Mouse (Mus musculus): Measurements from ENCODE around the gene Ptpn7. TPM values are rescaled to one million over a fixed set of nuclear protein-coding genes. Genes with fewer than 3 reads are reported as not detected.

Gene Ptpn7
- polyA plus RNA-seq, 1 experiment from 2014 or later: 3.0 TPM

- TF ChIP-seq CTCF (IDR thresholded peaks at IDR 0.05) (no peak), EP300 (IDR thresholded peaks at IDR 0.05) (no peak)
- H3K4me3 ChIP-seq (ENCODE audit: low read depth, low read length): no peak overlapping the region
- H3K27ac ChIP-seq (ENCODE audit: low read length): no peak overlapping the region
- 92% methylated on average over 8 of the region's 8 CpGs for WGBS
- no peaks in the 10 kb centered on the region; the same call in 1 of the 2 replicates for H3K27me3 ChIP-seq (replicated peaks; ENCODE audit: insufficient read depth, low read length)
- ATAC-seq (no peak), DNase-seq (ENCODE audit: low spot score) (no peak)
- no peaks in the 10 kb centered on the region for H3K36me3 ChIP-seq (ENCODE audit: insufficient read depth, low read length)
- no peak overlapping the region for H3K4me2 ChIP-seq (replicated peaks; ENCODE audit: low read depth, low read length)
- no peaks in the 10 kb centered on the region for H3K4me1 ChIP-seq (ENCODE audit: insufficient read depth, low read depth, low read length)
- H3K9me3 ChIP-seq (ENCODE audit: low read length): no peaks in the 10 kb centered on the region
- no peak overlapping the region for H3K9ac ChIP-seq (replicated peaks; ENCODE audit: low read depth)
Measured at GRCm38 (mm10) chr1:135124573-135125363, 7.7 kb upstream of the Ptpn7 start.

- 42% methylated on average over 8 of the region's 8 CpGs for WGBS
- Histone ChIP-seq H3K4me2 (replicated peaks; ENCODE audit: low read depth, low read length) (no peak overlapping the region), H3K27me3 (replicated peaks; ENCODE audit: insufficient read depth, low read length) (no peaks in the 10 kb centered on the region; the same call in 1 of the 2 replicates), H3K4me1 (ENCODE audit: insufficient read depth, low read depth, low read length) (no peaks in the 10 kb centered on the region), H3K9me3 (ENCODE audit: low read length) (no peaks in the 10 kb centered on the region), H3K4me3 (ENCODE audit: low read depth, low read length) (no peak overlapping the region), H3K27ac (ENCODE audit: low read length) (no peak overlapping the region), H3K9ac (replicated peaks; ENCODE audit: low read depth) (no peak overlapping the region), H3K36me3 (ENCODE audit: insufficient read depth, low read length) (no peaks in the 10 kb centered on the region)
- peak; percentile 46 for DNase-seq (ENCODE audit: low spot score)
- TF ChIP-seq CTCF (IDR thresholded peaks at IDR 0.05) (no peak), EP300 (IDR thresholded peaks at IDR 0.05) (no peak)
- peak; percentile 60 for ATAC-seq
Measured at GRCm38 (mm10) chr1:135125990-135126389, 6.5 kb upstream of the Ptpn7 start.

- Histone ChIP-seq H3K27me3 (replicated peaks; ENCODE audit: insufficient read depth, low read length) (no peaks in the 10 kb centered on the region; the same call in 1 of the 2 replicates), H3K4me1 (ENCODE audit: insufficient read depth, low read depth, low read length) (no peaks in the 10 kb centered on the region)
- no peak for ATAC-seq
Measured at GRCm38 (mm10) chr1:135126443-135127027, 6.0 kb upstream of the Ptpn7 start.

GRCm38 (mm10) chr1:135128011-135128441 lies 4.5 kb upstream of the Ptpn7 start:
- TF ChIP-seq CTCF (IDR thresholded peaks at IDR 0.05): no peak
- TF ChIP-seq EP300 (IDR thresholded peaks at IDR 0.05): no peak
- Histone ChIP-seq H3K9me3 (ENCODE audit: low read length) (no peaks in the 10 kb centered on the region), H3K4me3 (ENCODE audit: low read depth, low read length) (no peak overlapping the region), H3K9ac (replicated peaks; ENCODE audit: low read depth) (no peak overlapping the region), H3K4me2 (replicated peaks; ENCODE audit: low read depth, low read length) (no peak overlapping the region), H3K4me1 (ENCODE audit: insufficient read depth, low read depth, low read length) (no peaks in the 10 kb centered on the region), H3K27me3 (replicated peaks; ENCODE audit: insufficient read depth, low read length) (no peaks in the 10 kb centered on the region; the same call in 1 of the 2 replicates), H3K36me3 (ENCODE audit: insufficient read depth, low read length) (no peaks in the 10 kb centered on the region), H3K27ac (ENCODE audit: low read length) (no peak overlapping the region)
- WGBS: 50% methylated on average over 4 of the region's 6 CpGs
- ATAC-seq (no peak), DNase-seq (ENCODE audit: low spot score) (no peak)

More at GRCm38 (mm10) chr1:135126443-135127027, 6.0 kb upstream of the Ptpn7 start:
- no peaks in the 10 kb centered on the region for H3K9me3 ChIP-seq (ENCODE audit: low read length)
- DNase-seq (ENCODE audit: low spot score): no peak
- no peaks in the 10 kb centered on the region for H3K36me3 ChIP-seq (ENCODE audit: insufficient read depth, low read length)
- no peak overlapping the region for H3K27ac ChIP-seq (ENCODE audit: low read length)
- no peak overlapping the region for H3K4me3 ChIP-seq (ENCODE audit: low read depth, low read length)
- TF ChIP-seq EP300 (IDR thresholded peaks at IDR 0.05) (no peak), CTCF (IDR thresholded peaks at IDR 0.05) (no peak)
- no peak overlapping the region for H3K4me2 ChIP-seq (replicated peaks; ENCODE audit: low read depth, low read length)
- 53% methylated on average over 4 of the region's 4 CpGs for WGBS
- H3K9ac ChIP-seq (replicated peaks; ENCODE audit: low read depth): no peak overlapping the region

GRCm38 (mm10) chr1:135128986-135129385 lies 3.5 kb upstream of the Ptpn7 start:
- Histone ChIP-seq H3K27ac (ENCODE audit: low read length) (no peak overlapping the region), H3K4me3 (ENCODE audit: low read depth, low read length) (no peak overlapping the region), H3K4me2 (replicated peaks; ENCODE audit: low read depth, low read length) (no peak overlapping the region), H3K9ac (replicated peaks; ENCODE audit: low read depth) (no peak overlapping the region), H3K4me1 (ENCODE audit: insufficient read depth, low read depth, low read length) (no peaks in the 10 kb centered on the region), H3K27me3 (replicated peaks; ENCODE audit: insufficient read depth, low read length) (no peaks in the 10 kb centered on the region; the same call in 1 of the 2 replicates), H3K36me3 (ENCODE audit: insufficient read depth, low read length) (no peaks in the 10 kb centered on the region), H3K9me3 (ENCODE audit: low read length) (no peaks in the 10 kb centered on the region)
- DNase-seq (ENCODE audit: low spot score) (no peak), ATAC-seq (no peak)
- no peak for TF ChIP-seq EP300 (IDR thresholded peaks at IDR 0.05)
- TF ChIP-seq CTCF (IDR thresholded peaks at IDR 0.05): no peak
- 35% methylated on average over 9 of the region's 9 CpGs for WGBS

- Histone ChIP-seq H3K36me3 (ENCODE audit: insufficient read depth, low read length) (no peaks in the 10 kb centered on the region), H3K9me3 (ENCODE audit: low read length) (no peaks in the 10 kb centered on the region), H3K4me3 (ENCODE audit: low read depth, low read length) (no peak overlapping the region), H3K9ac (replicated peaks; ENCODE audit: low read depth) (no peak overlapping the region), H3K27ac (ENCODE audit: low read length) (no peak overlapping the region), H3K4me2 (replicated peaks; ENCODE audit: low read depth, low read length) (no peak overlapping the region), H3K27me3 (replicated peaks; ENCODE audit: insufficient read depth, low read length) (no peaks in the 10 kb centered on the region; the same call in 1 of the 2 replicates), H3K4me1 (ENCODE audit: insufficient read depth, low read depth, low read length) (no peaks in the 10 kb centered on the region)
- ATAC-seq (no peak), DNase-seq (ENCODE audit: low spot score) (no peak)
- 77% methylated on average over 8 of the region's 9 CpGs for WGBS
- TF ChIP-seq EP300 (IDR thresholded peaks at IDR 0.05): no peak
- no peak for TF ChIP-seq CTCF (IDR thresholded peaks at IDR 0.05)
Measured at GRCm38 (mm10) chr1:135129543-135130183, 2.8 kb upstream of the Ptpn7 start.

Data from lung, postnatal 0 days (tissue).